Mouse (Mus musculus) small intestine, adult 2 months (tissue): ENCODE measurements at regions not wholly inside any gene's neighbourhood (a gene's known extent, or its start where the extent isn't known, plus 50 kb on each side); places are given as distances from the start of the nearest gene placed in this dataset.

Experiments
- H3K27ac ChIP-seq: fragments of 200-500 bp; 2 replicates; pipeline ENCODE4 v1.5.1; 2012; ENCODE audit warnings: low read depth, low read length, control low read depth, inconsistent platforms; ENCODE audit not compliant: insufficient read depth
- H3K27me3 ChIP-seq: fragments of 200-500 bp; 2 replicates; pipeline ENCODE4 v1.6.1; 2012; ENCODE audit warnings: mild to moderate bottlenecking, moderate library complexity, low read length, inconsistent platforms; ENCODE audit not compliant: control insufficient read depth, insufficient read depth
- H3K36me3 ChIP-seq: fragments of 200-500 bp; 2 replicates; pipeline ENCODE4 v1.6.1; 2012; ENCODE audit warnings: mild to moderate bottlenecking, low read length, control low read depth, inconsistent platforms; ENCODE audit not compliant: control insufficient read depth, insufficient read depth
- H3K4me1 ChIP-seq: fragments of 200-500 bp; 2 replicates; pipeline ENCODE4 v1.6.1; 2012; ENCODE audit warnings: low read length, inconsistent platforms, mixed read lengths; ENCODE audit not compliant: control insufficient read depth, insufficient read depth, insufficient read length
- H3K4me3 ChIP-seq: fragments of 200-500 bp; 2 replicates; pipeline ENCODE4 v1.5.1; 2012; ENCODE audit warnings: low read depth, mild to moderate bottlenecking, control low read depth, inconsistent platforms, low read length, moderate library complexity
- CTCF ChIP-seq: fragments of 200-500 bp; IDR thresholded peaks from 2 replicates; pipeline ENCODE4 v1.5.1; 2012; ENCODE audit warnings: low read depth, mild to moderate bottlenecking, control low read depth, inconsistent platforms, low read length, moderate library complexity, mixed read lengths; ENCODE audit not compliant: insufficient replicate concordance, insufficient read length; ENCODE audit errors: extremely low read depth
- POLR2A ChIP-seq: fragments of 200-500 bp; IDR thresholded peaks from 2 replicates; pipeline ENCODE4 v1.6.1; 2012; ENCODE audit warnings: low read depth, mild to moderate bottlenecking, control low read depth, inconsistent platforms, low read length, moderate library complexity
- WGBS: fragments of 180-500 bp; shearing (Covaris S2); methylation state at CpG from one replicate; pipeline ENCODE4 v1.1.7; 2018; 5-methylcytosine and 5-hydroxymethylcytosine counted together

DNA sequence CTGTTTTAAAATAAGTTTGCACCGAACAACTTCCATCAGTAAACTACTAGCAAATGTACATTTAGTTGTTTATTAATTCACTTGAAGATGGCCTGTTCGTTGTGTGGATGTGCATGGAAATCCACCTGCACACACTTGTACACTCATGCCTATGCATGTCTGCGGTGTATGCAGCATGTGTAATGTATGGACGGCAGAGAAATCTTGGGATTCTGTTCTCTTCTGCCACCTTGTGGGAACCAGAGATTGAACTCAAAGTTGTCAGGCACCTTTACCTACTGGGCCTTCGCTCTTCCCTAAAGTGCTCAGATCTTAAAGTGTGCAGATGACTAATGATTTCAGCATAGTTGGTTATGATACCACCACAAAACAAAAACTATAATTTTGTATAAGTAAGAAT lies 137.4 kb downstream of the Kitl start:
- H3K4me1 ChIP-seq, result no peaks in the 10 kb centered on the region
- no peak overlapping the region for H3K27ac ChIP-seq
- TF ChIP-seq POLR2A, result no peak
- TF ChIP-seq CTCF, result no peak
- H3K27me3 ChIP-seq, result no peaks in the 10 kb centered on the region
- no peak overlapping the region for H3K4me3 ChIP-seq
- H3K36me3 ChIP-seq, result no peaks in the 10 kb centered on the region
- WGBS, result 32% methylated on average over 5 of the region's 5 CpGs

DNA sequence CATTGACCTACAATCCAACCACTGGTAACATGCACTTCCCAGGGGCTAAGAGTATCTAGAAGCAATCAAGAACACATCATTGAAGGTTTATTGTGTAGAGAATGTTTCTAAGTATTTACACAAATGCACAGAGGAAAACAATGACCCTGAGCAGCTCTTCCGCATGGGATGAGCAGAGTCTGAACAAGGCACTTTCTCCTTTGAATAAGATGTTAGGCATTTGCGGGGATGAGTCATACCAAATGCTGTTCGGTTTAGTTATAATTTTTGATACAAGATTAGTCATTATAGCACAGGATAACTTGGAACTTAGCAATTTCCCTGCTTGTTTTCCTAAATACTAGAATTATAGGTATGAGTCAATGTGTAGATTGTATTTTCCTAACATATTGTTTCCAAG lies 137.9 kb downstream of the Kitl start:
- no peak overlapping the region for H3K4me3 ChIP-seq
- no peaks in the 10 kb centered on the region for H3K27me3 ChIP-seq
- TF ChIP-seq CTCF (no peak), POLR2A (no peak)
- no peaks in the 10 kb centered on the region for H3K36me3 ChIP-seq
- H3K27ac ChIP-seq, result no peak overlapping the region
- 82% methylated on average over 3 of the region's 3 CpGs for WGBS
- no peaks in the 10 kb centered on the region for H3K4me1 ChIP-seq

DNA sequence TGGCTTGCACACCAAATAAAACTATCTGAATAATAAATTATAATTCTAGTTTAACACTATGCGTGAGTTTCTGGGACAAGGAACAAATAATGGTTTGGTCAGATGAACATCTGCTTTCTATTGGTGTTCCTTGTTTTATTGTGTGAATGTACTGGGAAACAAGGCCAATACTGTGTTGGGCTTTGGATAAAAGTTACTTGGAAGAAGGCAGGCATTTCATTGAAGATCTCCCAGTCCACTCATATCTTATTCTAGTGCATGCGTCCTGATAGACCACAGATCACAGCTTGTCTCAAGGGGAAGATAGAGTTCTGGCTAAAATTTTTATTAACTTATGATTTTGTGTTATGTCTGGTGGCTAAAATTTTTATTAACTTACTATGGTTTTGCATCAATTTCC lies 140.1 kb downstream of the Kitl start:
- no peak overlapping the region for H3K27ac ChIP-seq
- no peaks in the 10 kb centered on the region; the same call in 1 of the 2 replicates for H3K4me1 ChIP-seq
- H3K4me3 ChIP-seq, result no peak overlapping the region
- H3K36me3 ChIP-seq, result no peaks in the 10 kb centered on the region
- WGBS, result 91% methylated on average over 2 of the region's 2 CpGs
- TF ChIP-seq POLR2A (no peak), CTCF (no peak)
- H3K27me3 ChIP-seq, result no peaks in the 10 kb centered on the region

DNA sequence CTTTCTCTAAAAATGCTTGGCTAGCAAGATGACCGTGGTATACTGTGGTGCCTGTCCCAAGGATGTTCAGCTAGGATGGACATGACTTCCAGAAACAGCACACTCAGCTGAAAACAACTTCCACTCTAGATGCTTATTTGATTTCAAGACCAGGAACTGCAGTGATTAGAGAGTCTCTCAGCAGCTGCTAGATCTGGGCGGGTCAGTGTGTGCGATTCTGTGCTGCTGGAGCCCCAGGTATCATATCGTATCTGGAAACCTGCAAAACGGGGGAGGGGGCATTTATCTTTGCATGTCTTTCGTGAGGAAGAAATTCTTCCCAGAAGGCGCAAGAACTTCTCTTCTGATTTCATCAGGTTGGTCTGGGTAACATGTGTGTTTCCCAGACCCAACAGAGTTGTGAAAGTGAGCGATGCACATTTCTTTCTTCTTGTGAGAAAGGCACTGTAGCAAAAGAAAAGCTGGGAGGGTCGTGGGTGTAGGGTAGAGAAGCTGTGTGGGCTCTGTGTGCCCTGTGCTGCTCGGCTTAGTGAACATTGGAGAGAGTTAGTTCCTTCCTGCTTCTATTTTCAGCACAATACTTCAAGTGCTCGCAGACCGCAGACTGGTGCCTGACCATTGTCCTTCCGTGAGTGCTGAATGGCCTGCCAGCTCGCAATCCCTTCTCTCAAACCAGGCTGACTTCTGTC lies 144.6 kb downstream of the Kitl start:
- Histone ChIP-seq H3K27me3 (no peaks in the 10 kb centered on the region), H3K27ac (0 out of 2 replicates have a peak overlapping the region, but pooled peaks have one; percentile 5), H3K4me1 (no peaks in the 10 kb centered on the region; the same call in 1 of the 2 replicates), H3K36me3 (no peaks in the 10 kb centered on the region), H3K4me3 (peak overlapping the region; percentile 18; the same call in 1 of the 2 replicates)
- 27% methylated on average over 14 of the region's 14 CpGs for WGBS
- TF ChIP-seq CTCF, result no peak

DNA sequence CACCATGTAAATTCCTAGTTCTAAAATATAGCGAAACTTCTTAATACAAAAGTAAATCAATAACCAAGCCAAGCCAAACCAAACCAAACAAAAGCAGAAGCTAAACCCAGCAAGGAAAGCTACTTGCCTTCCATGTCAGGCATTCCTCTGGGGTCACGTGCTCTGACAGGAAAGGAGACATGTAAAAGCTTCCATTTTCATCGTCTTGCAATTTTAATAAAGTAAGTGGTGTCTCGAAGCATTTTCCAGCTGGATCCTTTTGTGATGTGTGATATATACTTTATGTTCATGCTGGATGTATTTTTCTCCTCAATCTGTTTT lies 145.1 kb downstream of the Kitl start:
- TF ChIP-seq CTCF (no peak), POLR2A (no peak)
- WGBS, result 34% methylated on average over 4 of the region's 4 CpGs
- H3K4me3 ChIP-seq, result no peak overlapping the region
- H3K27ac ChIP-seq, result no peak overlapping the region
- no peaks in the 10 kb centered on the region; the same call in 1 of the 2 replicates for H3K4me1 ChIP-seq
- H3K27me3 ChIP-seq, result no peaks in the 10 kb centered on the region
- no peaks in the 10 kb centered on the region for H3K36me3 ChIP-seq

DNA sequence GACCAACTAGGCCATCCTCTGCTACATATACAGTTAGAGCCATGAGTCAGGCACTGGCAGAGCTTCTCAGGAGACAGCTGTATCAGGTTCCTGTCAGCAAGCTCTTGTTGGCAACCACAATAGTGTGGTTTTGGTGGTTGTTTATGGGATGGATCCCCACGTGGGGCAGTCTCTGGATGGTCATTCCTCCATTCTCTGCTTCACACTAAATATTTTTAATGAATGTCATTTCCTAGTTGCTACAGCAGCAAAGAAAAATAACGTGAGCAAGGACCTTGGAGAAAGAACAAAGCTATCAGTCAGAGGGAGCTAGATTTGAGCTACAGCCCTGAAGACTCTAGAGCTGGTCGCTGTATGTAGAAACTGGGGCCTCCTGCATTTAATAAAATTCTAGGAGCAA lies 145.7 kb downstream of the Kitl start:
- no peak for TF ChIP-seq CTCF
- no peak for TF ChIP-seq POLR2A
- Histone ChIP-seq H3K4me3 (no peak overlapping the region), H3K27me3 (no peaks in the 10 kb centered on the region), H3K27ac (no peak overlapping the region), H3K36me3 (no peaks in the 10 kb centered on the region), H3K4me1 (no peaks in the 10 kb centered on the region; the same call in 1 of the 2 replicates)
- 67% methylated on average over 3 of the region's 3 CpGs for WGBS

DNA sequence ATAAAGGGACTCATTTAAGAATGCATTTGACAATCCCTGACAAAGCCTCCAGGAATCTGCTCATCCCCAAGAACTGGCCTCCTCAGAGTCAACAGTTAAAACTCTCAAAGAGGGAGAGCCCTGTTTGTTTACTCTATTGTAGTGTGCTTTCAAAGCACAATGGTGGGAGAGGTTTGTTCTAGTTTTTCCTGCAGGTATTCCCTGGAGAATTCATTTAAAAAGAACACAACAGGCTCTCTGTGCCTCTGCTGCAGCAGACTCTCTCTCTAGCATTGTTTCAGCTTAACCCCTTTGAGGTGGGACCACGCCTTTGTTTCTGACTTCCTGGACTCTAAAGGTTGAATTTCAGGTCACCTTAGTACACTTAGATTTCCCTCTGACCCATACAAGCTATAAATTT lies 149.1 kb downstream of the Kitl start:
- TF ChIP-seq CTCF, result no peak
- TF ChIP-seq POLR2A, result no peak
- H3K4me3 ChIP-seq, result no peak overlapping the region
- 25% methylated on average over 1 of the region's 1 CpGs for WGBS
- H3K27me3 ChIP-seq, result no peaks in the 10 kb centered on the region
- H3K27ac ChIP-seq, result no peak overlapping the region
- H3K36me3 ChIP-seq, result no peaks in the 10 kb centered on the region
- no peaks in the 10 kb centered on the region; the same call in 1 of the 2 replicates for H3K4me1 ChIP-seq
